8 mouse cellular contexts compared by ENCODE assay signal in genomic region chr15:86000706-86001292, GRCm38 (mm10). TPM values are rescaled to one million over a fixed set of nuclear protein-coding genes. Genes with fewer than 3 reads are reported as not detected.
A peak's percentile ranks its signal among the peaks of the same experiment; 100 is the strongest.
DNase-seq lines count a peak whose midpoint lies in the region; ATAC-seq lines count a peak whose summit lies in the region.

No protein-coding gene starts in this region.

- H3K27ac ChIP-seq in heart, embryonic 16.5 days (ENCODE audit: low read length) = peak overlapping the region; percentile 45
- H3K27ac ChIP-seq in forebrain, embryonic 13.5 days = peak overlapping the region; percentile 95

- no peak overlapping the region for H3K9ac ChIP-seq in heart, embryonic 16.5 days (ENCODE audit: low read length)
- 0 out of 2 replicates have a peak overlapping the region, but pooled peaks have one; percentile 21 for H3K9ac ChIP-seq in forebrain, embryonic 13.5 days

- intact Hi-C loops in heart, postnatal 25 days (cut with DNase I) = no loop called here

- no peak for DNase-seq in heart, postnatal 25 days (ENCODE audit: low spot score)
- peak; percentile 72 for DNase-seq in MN1 (ENCODE audit: low spot score)
- DNase-seq in layer of hippocampus, adult 8-10 months (ENCODE audit: low spot score in 2 of 2) = peak; percentile 35 to 45
- DNase-seq in spleen, adult 12 weeks (ENCODE audit: low spot score) = no peak
- no peak for DNase-seq in urinary bladder, adult 2 months (ENCODE audit: low spot score)
- DNase-seq in adrenal gland, postnatal 4 days (ENCODE audit: low spot score in 2 of 2) = no peak

- H3K4me1 ChIP-seq in heart, embryonic 16.5 days (ENCODE audit: control insufficient read depth, insufficient read depth, low read length) = peaks cover 28% of the 10 kb centered on the region
- peaks cover 82% of the 10 kb centered on the region for H3K4me1 ChIP-seq in forebrain, embryonic 13.5 days

- no peak overlapping the region for H3K4me2 ChIP-seq in heart, embryonic 16.5 days (ENCODE audit: low read depth, low read length)
- peak overlapping the region; percentile 6; the same call in 1 of the 2 replicates for H3K4me2 ChIP-seq in forebrain, embryonic 13.5 days

- 59% methylated on average over 5 of the region's 5 CpGs for WGBS in heart, embryonic 16.5 days
- WGBS in forebrain, embryonic 13.5 days = 12% methylated on average over 5 of the region's 5 CpGs

- no peaks in the 10 kb centered on the region for H3K36me3 ChIP-seq in heart, embryonic 16.5 days (ENCODE audit: control insufficient read depth, insufficient read depth)
- H3K36me3 ChIP-seq in forebrain, embryonic 13.5 days (ENCODE audit: poor library complexity, severe bottlenecking) = no peaks in the 10 kb centered on the region

- H3K9me3 ChIP-seq in heart, embryonic 16.5 days (replicated peaks; ENCODE audit: control insufficient read depth, low read length) = no peaks in the 10 kb centered on the region
- no peaks in the 10 kb centered on the region for H3K9me3 ChIP-seq in forebrain, embryonic 13.5 days (replicated peaks)

- H3K4me3 ChIP-seq in heart, embryonic 16.5 days (ENCODE audit: low read length) = no peak overlapping the region
- no peak overlapping the region for H3K4me3 ChIP-seq in forebrain, embryonic 13.5 days

- 0 out of 2 replicates have a peak, but pooled peaks have one; percentile 56 for ATAC-seq in heart, embryonic 16.5 days (replicated peaks; ENCODE audit: extremely low read depth, insufficient read depth, low FRiP score)
- ATAC-seq in forebrain, embryonic 13.5 days = peak; percentile 92

- no peaks in the 10 kb centered on the region for H3K27me3 ChIP-seq in heart, embryonic 16.5 days (ENCODE audit: control insufficient read depth, insufficient read depth, low read length)
- H3K27me3 ChIP-seq in forebrain, embryonic 13.5 days = no peaks in the 10 kb centered on the region

RNA-seq across cellular contexts. Expression of gene Celsr1, which starts 32.8 kb away (rescaled TPM):
- 1.7 TPM in 2 replicates for polyA plus RNA-seq in heart, embryonic 16.5 days (2015; fragmentation: Nextera tagmentation; extraction: Ambion mirVana)
- total RNA-seq in heart, postnatal 25 days (2021) = 1 to 10 TPM; 6.6 to 7.2 TPM
- polyA plus RNA-seq in forebrain, embryonic 13.5 days (2015; fragmentation: Nextera tagmentation; extraction: Ambion mirVana) = 6.6 and 7.1 TPM in 2 replicates
- 1 to 10 TPM; 6.0 to 7.0 (median 6.6) TPM for total RNA-seq in layer of hippocampus, adult 8-10 months (2022)
- 0.80 and 1.0 TPM in 2 replicates for polyA plus RNA-seq in urinary bladder, adult 2 months (2012; rRNA removed)
- total RNA-seq in adrenal gland, postnatal 4 days (2021) = 10 to 100 TPM; 11.0 to 14.8 TPM

RNA-seq across cellular contexts. Expression of gene Gramd4, which starts 56.7 kb away (rescaled TPM):
- polyA plus RNA-seq in heart, embryonic 16.5 days (2015; fragmentation: Nextera tagmentation; extraction: Ambion mirVana) = 18.7 and 22.2 TPM in 2 replicates
- 10 to 100 TPM; 30.4 to 34.7 TPM for total RNA-seq in heart, postnatal 25 days (2021)
- polyA plus RNA-seq in forebrain, embryonic 13.5 days (2015; fragmentation: Nextera tagmentation; extraction: Ambion mirVana) = 30.1 and 31.6 TPM in 2 replicates
- total RNA-seq in layer of hippocampus, adult 8-10 months (2022) = 10 to 100 TPM; 24.1 to 30.9 (median 29.9) TPM
- 13.2 and 17.5 TPM in 2 replicates for polyA plus RNA-seq in urinary bladder, adult 2 months (2012; rRNA removed)
- total RNA-seq in adrenal gland, postnatal 4 days (2021) = 10 to 100 TPM; 22.9 to 23.1 TPM

Comparison
In these comparisons a context has a peak if more than half of its experiments do, and no peak if none do; other contexts are left out.
1. DNase-seq: peak in MN1 (single experiment) and layer of hippocampus, adult 8-10 months (2 of 2); none in heart, postnatal 25 days (single experiment), spleen, adult 12 weeks (single experiment), urinary bladder, adult 2 months (single experiment) and adrenal gland, postnatal 4 days (0 of 2).